Mouse (Mus musculus) neural tube, embryonic 12.5 days (tissue): ENCODE measurements around the gene 4930595D18Rik. TPM values are rescaled to one million over a fixed set of nuclear protein-coding genes. Genes with fewer than 3 reads are reported as not detected.

Experiments used
- ATAC-seq: fragments of 200-750 bp; cut with Nextera tagmentation; 2 replicates; pipeline ENCODE4 v1.8.0; 2017; ENCODE audit warnings: low read depth, mild to moderate bottlenecking, moderate TSS enrichment, moderate library complexity; ENCODE audit not compliant: low FRiP score
- H3K27ac ChIP-seq: fragments of 300-500 bp; sonication (generic); 2 replicates; pipeline ENCODE4 v1.5.1; 2016
- H3K27me3 ChIP-seq: fragments of 300-500 bp; sonication (generic); replicated peaks from 2 replicates; pipeline ENCODE4 v1.6.1; 2016; ENCODE audit warnings: mild to moderate bottlenecking
- H3K36me3 ChIP-seq: fragments of 300-500 bp; sonication (generic); 2 replicates; pipeline ENCODE4 v1.6.1; 2016; ENCODE audit warnings: mild to moderate bottlenecking
- H3K4me1 ChIP-seq: fragments of 300-500 bp; sonication (generic); 2 replicates; pipeline ENCODE4 v1.6.1; 2016
- H3K4me2 ChIP-seq: fragments of 300-500 bp; sonication (generic); replicated peaks from 2 replicates; pipeline ENCODE4 v1.6.1; 2016; ENCODE audit warnings: mild to moderate bottlenecking
- H3K4me3 ChIP-seq: fragments of 300-500 bp; sonication (generic); 2 replicates; pipeline ENCODE4 v1.5.1; 2016
- H3K9ac ChIP-seq: fragments of 300-500 bp; sonication (generic); 2 replicates; pipeline ENCODE4 v1.6.1; 2016; ENCODE audit warnings: mild to moderate bottlenecking
- H3K9me3 ChIP-seq: fragments of 300-500 bp; sonication (generic); 2 replicates; pipeline ENCODE4 v1.6.1; 2016; ENCODE audit warnings: mild to moderate bottlenecking
- WGBS: fragments of 180-500 bp; shearing (Covaris S2); methylation state at CpG from one replicate; pipeline ENCODE4 v1.1.7; 2016; 5-methylcytosine and 5-hydroxymethylcytosine counted together
- polyA plus RNA-seq: library from polyadenylated mRNA; unstranded; fragments of >200 nt; fragmentation: Nextera tagmentation; extraction: Ambion mirVana; gene quantifications from 2 replicates; pipeline ENCODE4 v1.2.1, GENCODE M21; 2016

4930595D18Rik gene
- polyA plus RNA-seq, 1 experiment from 2014 or later: not detected

GRCm38 (mm10) chr12:111122332-111122852 lies 61.9 kb downstream of the 4930595D18Rik start:
- Histone ChIP-seq H3K9ac (no peak overlapping the region), H3K4me1 (peaks cover 4% of the 10 kb centered on the region; the same call in 1 of the 2 replicates), H3K27ac (no peak overlapping the region), H3K4me2 (no peak overlapping the region), H3K36me3 (peaks cover 17% of the 10 kb centered on the region), H3K27me3 (no peaks in the 10 kb centered on the region), H3K9me3 (peaks cover 4% of the 10 kb centered on the region; the same call in 1 of the 2 replicates), H3K4me3 (no peak overlapping the region)
- no peak for ATAC-seq

- peaks cover 4% of the 10 kb centered on the region; the same call in 1 of the 2 replicates for H3K9me3 ChIP-seq
- no peak overlapping the region for H3K9ac ChIP-seq
- H3K27ac ChIP-seq: no peak overlapping the region
- H3K27me3 ChIP-seq: no peaks in the 10 kb centered on the region
- ATAC-seq: no peak
- peaks cover 4% of the 10 kb centered on the region; the same call in 1 of the 2 replicates for H3K4me1 ChIP-seq
- H3K36me3 ChIP-seq: peaks cover 28% of the 10 kb centered on the region
- no peak overlapping the region for H3K4me2 ChIP-seq
- 96% methylated on average over 9 of the region's 9 CpGs for WGBS
- no peak overlapping the region for H3K4me3 ChIP-seq
Observed at GRCm38 (mm10) chr12:111120976-111121645, 63.2 kb downstream of the 4930595D18Rik start.

- WGBS: 96% methylated on average over 5 of the region's 5 CpGs
Observed at GRCm38 (mm10) chr12:111119506-111120085, 64.7 kb downstream of the 4930595D18Rik start.

GRCm38 (mm10) chr12:111114593-111114992 lies 69.7 kb downstream of the 4930595D18Rik start:
- Histone ChIP-seq H3K27me3 (no peaks in the 10 kb centered on the region), H3K4me2 (no peak overlapping the region), H3K9ac (no peak overlapping the region), H3K4me1 (no peaks in the 10 kb centered on the region), H3K36me3 (peaks cover 76% of the 10 kb centered on the region), H3K27ac (no peak overlapping the region), H3K9me3 (no peaks in the 10 kb centered on the region), H3K4me3 (no peak overlapping the region)
- ATAC-seq: no peak
- 93% methylated on average over 5 of the region's 5 CpGs for WGBS

More at GRCm38 (mm10) chr12:111119506-111120085, 64.7 kb downstream of the 4930595D18Rik start:
- Histone ChIP-seq H3K4me1 (no peaks in the 10 kb centered on the region), H3K9me3 (peaks cover 4% of the 10 kb centered on the region; the same call in 1 of the 2 replicates), H3K27ac (no peak overlapping the region), H3K4me3 (no peak overlapping the region), H3K4me2 (no peak overlapping the region), H3K9ac (no peak overlapping the region), H3K27me3 (no peaks in the 10 kb centered on the region), H3K36me3 (peaks cover 35% of the 10 kb centered on the region)
- no peak for ATAC-seq

GRCm38 (mm10) chr12:111111176-111111575 lies 73.1 kb downstream of the 4930595D18Rik start:
- no peak overlapping the region for H3K4me2 ChIP-seq
- H3K9me3 ChIP-seq: no peaks in the 10 kb centered on the region
- H3K27ac ChIP-seq: no peak overlapping the region
- peaks cover 77% of the 10 kb centered on the region for H3K36me3 ChIP-seq
- no peak overlapping the region for H3K4me3 ChIP-seq
- no peaks in the 10 kb centered on the region for H3K4me1 ChIP-seq
- WGBS: 97% methylated on average over 8 of the region's 8 CpGs
- H3K27me3 ChIP-seq: no peaks in the 10 kb centered on the region
- H3K9ac ChIP-seq: no peak overlapping the region
- no peak for ATAC-seq

Other genes with a start within 250 kb of the 4930595D18Rik start
- 9.5 and 10.5 TPM in 2 replicates for gene Ankrd9, start 205.5 kb downstream of the 4930595D18Rik start, polyA plus RNA-seq
- gene Rcor1, start 145.1 kb downstream of the 4930595D18Rik start, polyA plus RNA-seq: 7.9 and 8.5 TPM in 2 replicates
- gene Traf3, start 18.1 kb downstream of the 4930595D18Rik start, polyA plus RNA-seq: 20.3 and 22.8 TPM in 2 replicates
- 0.46 and 1.2 TPM in 2 replicates for gene Amn, start 86.6 kb upstream of the 4930595D18Rik start, polyA plus RNA-seq
- 41.7 and 44.9 TPM in 2 replicates for gene Cdc42bpb, start 193.2 kb upstream of the 4930595D18Rik start, polyA plus RNA-seq
- 0.42 and 0.51 TPM in 2 replicates for gene Lbhd2, start 222.3 kb upstream of the 4930595D18Rik start, polyA plus RNA-seq
- 3.0 and 3.3 TPM in 2 replicates for gene Exoc3l4, start 232.5 kb upstream of the 4930595D18Rik start, polyA plus RNA-seq